Mouse (Mus musculus): Measurements from ENCODE around the gene Pbld1. TPM values are rescaled to one million over a fixed set of nuclear protein-coding genes. Genes with fewer than 3 reads are reported as not detected.

The Pbld1 gene
- 0.70 and 0.95 TPM in 2 replicates for polyA plus RNA-seq (2015; fragmentation: Nextera tagmentation; extraction: Ambion mirVana)

GRCm38 (mm10) chr10:63059862-63060261 lies at the start of gene Pbld1:
TSS of gene Pbld1 (plus strand) at chr10:63060162.
- Histone ChIP-seq H3K27ac (ENCODE audit: low read length) (no peak within 1 kb of the TSS), H3K4me2 (replicated peaks; ENCODE audit: low read depth, low read length) (no peak within 1 kb of the TSS), H3K36me3 (ENCODE audit: insufficient read depth, low read length) (no peaks in the 10 kb centered on the region), H3K27me3 (replicated peaks; ENCODE audit: insufficient read depth, low read length) (no peaks in the 10 kb centered on the region), H3K4me3 (ENCODE audit: low read depth, low read length) (no peak within 1 kb of the TSS), H3K9ac (replicated peaks; ENCODE audit: low read depth) (no peak within 1 kb of the TSS), H3K9me3 (ENCODE audit: low read length) (no peaks in the 10 kb centered on the region), H3K4me1 (ENCODE audit: insufficient read depth, low read depth, low read length) (no peaks in the 10 kb centered on the region)
- 80% methylated on average over 2 of the region's 2 CpGs for WGBS
- ATAC-seq (no peak), DNase-seq (ENCODE audit: low spot score) (no peak)
- TF ChIP-seq CTCF (IDR thresholded peaks at IDR 0.05) (no peak), EP300 (IDR thresholded peaks at IDR 0.05) (no peak)

GRCm38 (mm10) chr10:63010268-63010667 lies 49.7 kb upstream of the Pbld1 start:
- Histone ChIP-seq H3K9me3 (ENCODE audit: low read length) (no peaks in the 10 kb centered on the region), H3K27ac (ENCODE audit: low read length) (no peak overlapping the region), H3K36me3 (ENCODE audit: insufficient read depth, low read length) (peaks cover 21% of the 10 kb centered on the region), H3K27me3 (replicated peaks; ENCODE audit: insufficient read depth, low read length) (no peaks in the 10 kb centered on the region), H3K4me2 (replicated peaks; ENCODE audit: low read depth, low read length) (no peak overlapping the region), H3K9ac (replicated peaks; ENCODE audit: low read depth) (no peak overlapping the region), H3K4me3 (ENCODE audit: low read depth, low read length) (no peak overlapping the region), H3K4me1 (ENCODE audit: insufficient read depth, low read depth, low read length) (0 out of 2 replicates have a peak, but pooled peaks cover 3% of the 10 kb centered on the region)
- DNase-seq (ENCODE audit: low spot score) (no peak), ATAC-seq (no peak)
- TF ChIP-seq EP300 (IDR thresholded peaks at IDR 0.05) (no peak), CTCF (IDR thresholded peaks at IDR 0.05) (no peak)
- WGBS = 77% methylated on average over 4 of the region's 4 CpGs

- Histone ChIP-seq H3K9ac (replicated peaks; ENCODE audit: low read depth) (no peak overlapping the region), H3K4me2 (replicated peaks; ENCODE audit: low read depth, low read length) (no peak overlapping the region), H3K4me3 (ENCODE audit: low read depth, low read length) (no peak overlapping the region), H3K27me3 (replicated peaks; ENCODE audit: insufficient read depth, low read length) (no peaks in the 10 kb centered on the region), H3K4me1 (ENCODE audit: insufficient read depth, low read depth, low read length) (0 out of 2 replicates have a peak, but pooled peaks cover 3% of the 10 kb centered on the region), H3K36me3 (ENCODE audit: insufficient read depth, low read length) (peaks cover 31% of the 10 kb centered on the region), H3K27ac (ENCODE audit: low read length) (no peak overlapping the region), H3K9me3 (ENCODE audit: low read length) (no peaks in the 10 kb centered on the region)
- TF ChIP-seq CTCF (IDR thresholded peaks at IDR 0.05) (no peak), EP300 (IDR thresholded peaks at IDR 0.05) (no peak)
- WGBS = 89% methylated on average over 6 of the region's 6 CpGs
- DNase-seq (ENCODE audit: low spot score) (no peak), ATAC-seq (no peak)
These were observed 48.4 kb upstream of the Pbld1 start for GRCm38 (mm10) chr10:63011556-63011955.

GRCm38 (mm10) chr10:63013476-63013875 lies 46.5 kb upstream of the Pbld1 start:
- Histone ChIP-seq H3K4me3 (ENCODE audit: low read depth, low read length) (no peak overlapping the region), H3K4me2 (replicated peaks; ENCODE audit: low read depth, low read length) (no peak overlapping the region), H3K4me1 (ENCODE audit: insufficient read depth, low read depth, low read length) (no peaks in the 10 kb centered on the region), H3K27ac (ENCODE audit: low read length) (no peak overlapping the region), H3K27me3 (replicated peaks; ENCODE audit: insufficient read depth, low read length) (no peaks in the 10 kb centered on the region), H3K9ac (replicated peaks; ENCODE audit: low read depth) (no peak overlapping the region), H3K9me3 (ENCODE audit: low read length) (no peaks in the 10 kb centered on the region), H3K36me3 (ENCODE audit: insufficient read depth, low read length) (peaks cover 44% of the 10 kb centered on the region)
- 64% methylated on average over 3 of the region's 3 CpGs for WGBS
- ATAC-seq (no peak), DNase-seq (ENCODE audit: low spot score) (no peak)
- TF ChIP-seq EP300 (IDR thresholded peaks at IDR 0.05) = no peak
- TF ChIP-seq CTCF (IDR thresholded peaks at IDR 0.05) = no peak

GRCm38 (mm10) chr10:63014168-63014567 lies 45.8 kb upstream of the Pbld1 start:
- H3K9ac ChIP-seq (replicated peaks; ENCODE audit: low read depth) = no peak overlapping the region
- H3K9me3 ChIP-seq (ENCODE audit: low read length) = no peaks in the 10 kb centered on the region
- H3K27ac ChIP-seq (ENCODE audit: low read length) = no peak overlapping the region
- TF ChIP-seq CTCF (IDR thresholded peaks at IDR 0.05) (peak; percentile 22; the same call in 1 of the 2 replicates), EP300 (IDR thresholded peaks at IDR 0.05) (no peak)
- H3K4me1 ChIP-seq (ENCODE audit: insufficient read depth, low read depth, low read length) = no peaks in the 10 kb centered on the region
- H3K36me3 ChIP-seq (ENCODE audit: insufficient read depth, low read length) = peaks cover 44% of the 10 kb centered on the region
- H3K27me3 ChIP-seq (replicated peaks; ENCODE audit: insufficient read depth, low read length) = no peaks in the 10 kb centered on the region
- no peak overlapping the region for H3K4me3 ChIP-seq (ENCODE audit: low read depth, low read length)
- ATAC-seq = peak; percentile 89
- DNase-seq (ENCODE audit: low spot score) = peak; percentile 77
- no peak overlapping the region for H3K4me2 ChIP-seq (replicated peaks; ENCODE audit: low read depth, low read length)
- WGBS = 53% methylated on average over 9 of the region's 9 CpGs

GRCm38 (mm10) chr10:63019304-63019703 lies 40.7 kb upstream of the Pbld1 start:
- H3K4me2 ChIP-seq (replicated peaks; ENCODE audit: low read depth, low read length) = no peak overlapping the region
- no peaks in the 10 kb centered on the region for H3K9me3 ChIP-seq (ENCODE audit: low read length)
- H3K9ac ChIP-seq (replicated peaks; ENCODE audit: low read depth) = no peak overlapping the region
- no peaks in the 10 kb centered on the region for H3K27me3 ChIP-seq (replicated peaks; ENCODE audit: insufficient read depth, low read length)
- no peak overlapping the region for H3K27ac ChIP-seq (ENCODE audit: low read length)
- no peak for DNase-seq (ENCODE audit: low spot score)
- peaks cover 10% of the 10 kb centered on the region; the same call in 1 of the 2 replicates for H3K4me1 ChIP-seq (ENCODE audit: insufficient read depth, low read depth, low read length)
- no peak overlapping the region for H3K4me3 ChIP-seq (ENCODE audit: low read depth, low read length)
- WGBS = 80% methylated on average over 6 of the region's 6 CpGs
- H3K36me3 ChIP-seq (ENCODE audit: insufficient read depth, low read length) = peaks cover 24% of the 10 kb centered on the region; the same call in 1 of the 2 replicates
- no peak for ATAC-seq
- TF ChIP-seq EP300 (IDR thresholded peaks at IDR 0.05) = no peak
- TF ChIP-seq CTCF (IDR thresholded peaks at IDR 0.05) = no peak

Measured in lung, postnatal 0 days (tissue).